Mouse (Mus musculus) forebrain, embryonic 12.5 days (tissue): ENCODE data around the gene Pif1. TPM values are rescaled to one million over a fixed set of nuclear protein-coding genes. Genes with fewer than 3 reads are reported as not detected.

ENCODE experiments used
- ATAC-seq: fragments of 200-750 bp; cut with Nextera tagmentation; 2 replicates; pipeline ENCODE4 v1.8.0; 2017; ENCODE audit warnings: moderate TSS enrichment; ENCODE audit not compliant: low FRiP score
- H3K27ac ChIP-seq: fragments of 300-500 bp; sonication (generic); 2 replicates; pipeline ENCODE4 v1.5.1; 2016; ENCODE audit warnings: mild to moderate bottlenecking
- H3K27me3 ChIP-seq: fragments of 300-500 bp; sonication (generic); 2 replicates; pipeline ENCODE4 v1.6.1; 2016; ENCODE audit warnings: mild to moderate bottlenecking
- H3K36me3 ChIP-seq: fragments of 300-500 bp; sonication (generic); replicated peaks from 2 replicates; pipeline ENCODE4 v1.6.1; 2016; ENCODE audit warnings: mild to moderate bottlenecking
- H3K4me1 ChIP-seq: fragments of 300-500 bp; sonication (generic); 2 replicates; pipeline ENCODE4 v1.6.1; 2016
- H3K4me2 ChIP-seq: fragments of 300-500 bp; sonication (generic); 2 replicates; pipeline ENCODE4 v1.6.1; 2016; ENCODE audit warnings: mild to moderate bottlenecking, moderate library complexity
- H3K4me3 ChIP-seq: fragments of 300-500 bp; sonication (generic); replicated peaks from 2 replicates; pipeline ENCODE4 v1.5.1; 2016; ENCODE audit warnings: mild to moderate bottlenecking
- H3K9ac ChIP-seq: fragments of 300-500 bp; sonication (generic); 2 replicates; pipeline ENCODE4 v1.6.1; 2016; ENCODE audit warnings: mild to moderate bottlenecking
- H3K9me3 ChIP-seq: fragments of 300-500 bp; sonication (generic); 2 replicates; pipeline ENCODE4 v1.6.1; 2016
- WGBS: fragments of 180-500 bp; shearing (Covaris S2); methylation state at CpG from one replicate; pipeline ENCODE4 v1.1.7; 2016; 5-methylcytosine and 5-hydroxymethylcytosine counted together
- polyA plus RNA-seq: library from polyadenylated mRNA; unstranded; fragments of >200 nt; fragmentation: Nextera tagmentation; extraction: Ambion mirVana; gene quantifications from 2 replicates; pipeline ENCODE4 v1.2.1, GENCODE M21; 2016

Pif1 gene
- polyA plus RNA-seq: 28.8 and 33.7 TPM in 2 replicates

DNA sequence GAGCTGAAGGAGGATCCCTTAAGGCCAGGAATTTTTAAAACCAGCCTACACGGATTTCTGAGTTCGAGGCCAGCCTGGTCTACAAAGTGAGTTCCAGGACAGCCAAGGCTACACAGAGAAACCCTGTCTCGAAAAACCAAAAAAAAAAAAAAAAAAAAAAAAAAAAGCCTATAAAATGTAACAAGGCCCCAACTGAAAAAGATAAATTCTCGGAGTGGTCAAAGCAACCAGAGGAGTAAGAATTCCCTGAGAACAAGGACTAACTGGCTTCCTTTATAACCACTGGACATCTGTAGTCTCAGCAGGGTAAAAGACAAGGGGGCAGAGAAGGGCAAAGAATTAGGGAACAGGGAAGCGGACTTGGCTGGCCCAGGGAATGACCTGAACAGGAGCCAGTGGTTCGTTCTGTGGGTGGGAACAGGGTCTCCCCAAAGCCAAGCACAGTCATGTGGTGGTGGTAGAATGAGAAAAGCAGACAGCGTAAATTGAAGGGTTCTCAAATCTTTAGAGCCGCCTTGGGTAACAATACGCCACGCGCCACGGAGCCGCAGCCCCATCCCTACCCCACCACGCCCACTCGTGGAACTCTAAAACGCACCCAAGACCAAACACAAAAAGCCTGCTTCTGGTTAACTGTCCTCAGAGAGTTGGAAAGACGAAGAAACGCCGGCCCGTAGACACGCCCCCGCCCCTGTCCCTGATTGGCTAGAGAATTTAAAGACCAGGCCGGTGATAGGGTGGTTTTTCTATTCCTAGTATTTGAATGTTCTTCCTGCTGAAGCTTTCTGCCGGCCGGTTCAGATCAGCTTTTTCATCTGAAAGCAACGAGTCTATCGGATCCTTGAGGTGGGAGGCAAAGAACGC, at the start of gene Pif1:
TSS of gene Pif1 (plus strand) at position 755 of the 864 bp plus-strand sequence.
- H3K4me1 ChIP-seq: peaks cover 34% of the 10 kb centered on the region
- peak within 1 kb of the TSS; percentile 78 for H3K9ac ChIP-seq
- ATAC-seq: peak; percentile 83
- peak within 1 kb of the TSS; percentile 98 for H3K4me2 ChIP-seq
- no peaks in the 10 kb centered on the region for H3K27me3 ChIP-seq
- WGBS: 9% methylated on average over 28 of the region's 28 CpGs
- H3K27ac ChIP-seq: peak within 1 kb of the TSS; percentile 82
- peaks cover 22% of the 10 kb centered on the region for H3K36me3 ChIP-seq
- no peaks in the 10 kb centered on the region for H3K9me3 ChIP-seq
- H3K4me3 ChIP-seq: peak within 1 kb of the TSS; percentile 74

DNA sequence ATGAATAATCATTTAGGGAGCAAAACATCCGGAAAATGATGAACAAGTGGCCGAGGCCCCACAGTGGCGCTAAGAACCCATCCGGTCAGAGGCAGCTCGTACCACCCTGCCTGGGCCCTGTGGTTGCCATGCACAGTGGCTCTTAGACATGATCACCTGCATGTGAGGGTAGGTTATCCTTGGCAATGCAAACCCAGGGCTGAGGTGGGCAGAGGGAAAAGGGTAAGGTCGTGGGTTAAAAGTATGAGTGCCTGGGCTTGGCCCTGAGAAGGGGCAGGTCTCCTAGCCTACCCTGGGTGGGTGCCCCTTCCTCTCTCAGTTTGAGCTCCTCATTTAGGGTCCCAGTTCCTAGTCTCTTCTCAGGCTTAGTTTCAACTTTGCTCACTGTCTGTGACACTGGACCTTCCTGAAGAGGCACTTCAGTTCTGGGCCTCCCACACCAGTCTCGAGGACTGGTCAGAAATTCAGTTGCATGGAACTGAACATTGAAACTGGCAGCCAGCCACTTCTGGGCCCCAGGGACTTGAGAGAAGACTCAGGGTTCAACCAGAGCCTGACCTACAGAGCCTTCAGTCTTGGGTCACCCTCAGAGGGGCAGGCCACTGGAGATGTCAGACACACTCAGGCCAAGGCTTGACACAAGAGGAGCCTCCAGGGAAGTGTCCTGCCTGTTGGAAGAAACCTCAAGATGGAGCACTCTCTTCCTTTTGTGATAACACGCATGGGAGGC, 48.9 kb upstream of the Pif1 start:
- no peak overlapping the region for H3K4me2 ChIP-seq

DNA sequence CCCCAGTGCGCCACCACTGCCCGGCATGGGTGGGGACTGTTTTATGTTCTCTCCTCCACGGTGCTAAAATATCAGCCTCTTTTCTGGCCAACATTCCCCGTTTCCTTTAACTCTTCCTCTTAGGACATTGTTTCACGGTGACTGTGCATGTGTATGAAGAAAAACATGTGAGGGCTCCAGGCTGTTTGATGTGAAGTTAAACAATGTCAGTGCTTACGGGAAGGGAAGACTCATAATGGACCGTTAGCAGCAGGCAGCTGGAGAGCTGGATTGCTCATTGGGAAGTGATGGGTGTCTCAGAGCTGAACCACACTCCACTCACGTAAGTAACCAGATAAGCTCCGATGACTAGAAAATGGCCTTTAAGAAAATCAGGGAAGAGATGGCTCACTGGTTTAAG, 47.3 kb upstream of the Pif1 start:
- ATAC-seq: no peak
- no peaks in the 10 kb centered on the region for H3K9me3 ChIP-seq
- 89% methylated on average over 9 of the region's 9 CpGs for WGBS
- H3K36me3 ChIP-seq: no peaks in the 10 kb centered on the region
- H3K4me3 ChIP-seq: no peak overlapping the region
- H3K4me2 ChIP-seq: no peak overlapping the region
- no peaks in the 10 kb centered on the region for H3K4me1 ChIP-seq
- H3K9ac ChIP-seq: no peak overlapping the region
- no peaks in the 10 kb centered on the region for H3K27me3 ChIP-seq
- no peak overlapping the region for H3K27ac ChIP-seq

More for the DNA sequence above, 48.9 kb upstream of the Pif1 start:
- 90% methylated on average over 8 of the region's 8 CpGs for WGBS
- H3K4me3 ChIP-seq: no peak overlapping the region
- ATAC-seq: no peak
- no peak overlapping the region for H3K9ac ChIP-seq
- no peaks in the 10 kb centered on the region for H3K4me1 ChIP-seq
- H3K9me3 ChIP-seq: no peaks in the 10 kb centered on the region
- H3K36me3 ChIP-seq: no peaks in the 10 kb centered on the region
- no peak overlapping the region for H3K27ac ChIP-seq
- H3K27me3 ChIP-seq: no peaks in the 10 kb centered on the region

DNA sequence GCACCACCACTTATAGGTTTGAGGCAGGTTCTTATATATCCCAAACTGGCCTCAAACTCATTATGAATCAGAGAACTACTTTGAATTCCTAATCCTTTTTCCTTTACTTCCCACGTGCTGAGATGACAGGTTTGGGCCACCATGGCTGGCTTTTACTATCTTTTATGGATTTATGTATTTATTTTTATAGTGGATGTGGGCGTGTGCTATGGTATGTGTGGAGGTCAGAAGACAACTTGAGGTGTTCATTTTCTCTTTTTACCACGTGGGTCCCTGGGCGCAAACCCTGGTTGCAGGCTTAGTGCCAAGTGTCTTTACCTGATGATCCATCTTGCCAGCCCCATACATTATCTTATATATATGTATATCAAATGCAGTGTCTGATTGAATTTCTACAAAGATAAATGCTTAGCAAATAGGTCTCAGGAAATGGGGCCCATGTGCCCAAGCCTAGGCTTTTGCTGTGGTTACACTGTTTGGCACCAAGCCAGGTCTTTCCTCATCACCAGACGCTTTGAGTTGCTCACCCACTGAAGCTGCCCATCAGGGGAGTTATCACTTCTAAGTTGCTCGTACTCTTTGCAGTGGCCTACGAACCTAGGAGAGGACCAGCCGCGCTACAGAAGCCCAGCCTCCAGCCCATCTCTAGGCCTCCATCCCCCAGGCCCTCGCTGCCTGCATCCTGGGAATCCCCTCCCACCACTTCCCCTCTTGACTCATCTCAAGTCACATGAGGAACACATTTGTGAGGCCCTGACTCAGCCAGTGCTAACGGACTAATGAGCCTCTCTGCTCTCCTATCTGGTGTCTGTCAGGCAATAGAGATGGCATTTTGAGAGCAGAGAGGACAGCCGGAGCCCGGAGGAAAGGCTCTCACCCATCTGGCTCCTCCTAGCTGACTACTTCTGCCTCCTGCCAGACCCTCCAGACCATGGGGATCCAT, 45.6 kb upstream of the Pif1 start:
- Histone ChIP-seq H3K4me1 (no peaks in the 10 kb centered on the region), H3K27me3 (no peaks in the 10 kb centered on the region), H3K27ac (no peak overlapping the region), H3K4me2 (no peak overlapping the region), H3K36me3 (no peaks in the 10 kb centered on the region), H3K9me3 (no peaks in the 10 kb centered on the region), H3K4me3 (no peak overlapping the region), H3K9ac (no peak overlapping the region)
- ATAC-seq: no peak
- 74% methylated on average over 13 of the region's 13 CpGs for WGBS

DNA sequence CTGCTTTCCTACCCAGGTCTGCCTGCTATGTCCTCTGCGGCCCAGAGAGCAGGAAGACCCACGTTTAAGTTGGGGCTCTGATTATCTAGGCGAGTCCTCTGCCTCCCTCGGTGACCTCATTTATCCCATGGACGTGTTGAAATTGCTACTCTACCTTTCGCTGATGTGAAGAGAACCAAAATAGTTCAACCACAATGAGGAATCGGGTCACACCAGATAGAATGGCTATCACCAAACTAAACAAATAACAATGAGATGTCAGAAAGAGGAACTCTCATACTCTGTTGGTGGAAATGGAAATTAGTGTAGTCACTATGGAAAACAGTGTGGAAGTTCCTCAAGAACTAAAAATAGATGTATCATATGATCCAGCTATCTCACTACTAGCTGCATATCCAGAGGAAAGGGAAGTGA, 44.8 kb upstream of the Pif1 start:
- WGBS: 83% methylated on average over 7 of the region's 7 CpGs
- H3K27me3 ChIP-seq: no peaks in the 10 kb centered on the region

DNA sequence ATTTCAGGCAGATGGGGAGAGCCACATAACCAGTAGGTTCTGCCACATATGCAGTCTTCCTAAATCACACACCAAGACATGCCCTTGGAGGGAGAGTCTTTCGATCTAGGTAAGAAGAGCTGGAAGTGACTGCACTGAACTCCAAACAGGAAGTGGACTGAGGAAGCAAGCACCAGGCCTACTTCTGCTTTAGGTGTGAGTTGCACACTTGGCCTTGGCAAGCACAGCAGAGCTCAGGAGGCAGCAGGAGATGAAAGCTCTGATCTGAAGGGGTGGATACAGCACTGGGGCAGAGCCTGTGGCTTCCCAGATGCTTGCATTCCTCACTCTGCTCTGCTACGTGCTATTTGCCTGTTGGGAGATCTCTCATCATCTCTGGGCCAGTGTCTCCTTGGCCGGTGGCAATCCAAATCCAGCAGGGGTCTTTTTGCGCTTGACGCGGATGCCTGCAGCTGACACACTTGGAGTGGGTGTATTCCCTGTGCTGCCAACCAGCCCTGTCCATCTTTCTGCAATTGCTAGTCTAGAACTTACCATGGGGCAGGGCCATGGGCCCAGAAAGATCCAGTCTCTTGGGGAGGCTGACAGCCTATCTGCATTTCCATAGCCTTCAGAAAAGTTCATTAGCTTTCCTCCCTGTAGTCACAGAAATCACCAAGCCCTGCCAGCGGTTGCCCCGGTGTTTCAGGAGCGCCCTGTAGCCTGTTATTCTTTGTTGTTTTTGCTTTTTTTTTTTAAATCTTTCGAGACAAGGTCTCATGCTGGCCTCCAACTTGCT, 41.1 kb upstream of the Pif1 start:
- Histone ChIP-seq H3K9ac (no peak overlapping the region), H3K4me3 (no peak overlapping the region), H3K36me3 (no peaks in the 10 kb centered on the region), H3K27me3 (no peaks in the 10 kb centered on the region), H3K27ac (no peak overlapping the region), H3K4me1 (peaks cover 18% of the 10 kb centered on the region), H3K4me2 (no peak overlapping the region), H3K9me3 (no peaks in the 10 kb centered on the region)
- 79% methylated on average over 10 of the region's 10 CpGs for WGBS
- no peak for ATAC-seq

More for the DNA sequence above, 44.8 kb upstream of the Pif1 start:
- Histone ChIP-seq H3K4me3 (no peak overlapping the region), H3K4me1 (peaks cover 3% of the 10 kb centered on the region; the same call in 1 of the 2 replicates), H3K4me2 (no peak overlapping the region), H3K9me3 (no peaks in the 10 kb centered on the region), H3K9ac (no peak overlapping the region), H3K36me3 (no peaks in the 10 kb centered on the region), H3K27ac (no peak overlapping the region)
- ATAC-seq: no peak

DNA sequence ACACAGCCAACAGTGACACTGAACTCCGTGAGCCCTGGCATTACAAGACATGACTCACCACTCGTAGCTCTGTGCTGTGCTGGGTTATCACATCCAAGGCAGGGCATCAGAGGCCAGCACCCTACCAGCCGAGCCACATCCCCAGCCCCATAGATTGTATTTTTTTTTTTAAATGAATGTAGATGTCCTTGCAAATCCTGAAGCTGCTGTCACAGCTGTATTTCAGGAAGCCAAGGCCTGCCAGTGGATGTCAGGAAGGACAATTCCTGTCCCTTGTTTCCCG, 40.6 kb upstream of the Pif1 start:
- 71% methylated on average over 4 of the region's 4 CpGs for WGBS

DNA sequence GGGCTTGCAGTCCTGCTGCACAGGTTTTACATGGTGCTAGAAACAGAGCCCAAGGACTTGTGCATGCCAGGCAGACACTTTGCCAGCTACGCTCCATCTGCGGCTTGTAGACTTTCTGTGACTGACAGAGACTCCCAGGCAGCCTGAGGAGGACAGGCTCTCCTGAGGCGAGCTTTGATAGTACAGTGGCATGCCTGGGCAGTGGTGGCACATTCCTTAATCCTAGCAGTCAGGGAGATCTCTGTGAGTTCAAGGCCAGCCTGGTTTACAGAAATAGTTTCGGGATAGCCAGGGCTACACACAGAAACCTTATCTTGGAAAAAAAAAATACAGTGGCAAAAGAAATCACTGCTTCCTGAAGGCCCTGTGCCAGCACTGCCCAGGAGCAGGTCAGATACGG, 39.8 kb upstream of the Pif1 start:
- 87% methylated on average over 5 of the region's 5 CpGs for WGBS
- Histone ChIP-seq H3K4me3 (no peak overlapping the region), H3K4me1 (peaks cover 23% of the 10 kb centered on the region), H3K9me3 (no peaks in the 10 kb centered on the region), H3K27me3 (no peaks in the 10 kb centered on the region), H3K36me3 (no peaks in the 10 kb centered on the region), H3K9ac (no peak overlapping the region), H3K4me2 (no peak overlapping the region), H3K27ac (no peak overlapping the region)
- ATAC-seq: no peak

More for the DNA sequence above, 40.6 kb upstream of the Pif1 start:
- Histone ChIP-seq H3K9me3 (no peaks in the 10 kb centered on the region), H3K36me3 (no peaks in the 10 kb centered on the region), H3K4me2 (no peak overlapping the region), H3K4me1 (peaks cover 23% of the 10 kb centered on the region), H3K27me3 (no peaks in the 10 kb centered on the region), H3K9ac (no peak overlapping the region), H3K27ac (no peak overlapping the region), H3K4me3 (no peak overlapping the region)
- ATAC-seq: no peak

DNA sequence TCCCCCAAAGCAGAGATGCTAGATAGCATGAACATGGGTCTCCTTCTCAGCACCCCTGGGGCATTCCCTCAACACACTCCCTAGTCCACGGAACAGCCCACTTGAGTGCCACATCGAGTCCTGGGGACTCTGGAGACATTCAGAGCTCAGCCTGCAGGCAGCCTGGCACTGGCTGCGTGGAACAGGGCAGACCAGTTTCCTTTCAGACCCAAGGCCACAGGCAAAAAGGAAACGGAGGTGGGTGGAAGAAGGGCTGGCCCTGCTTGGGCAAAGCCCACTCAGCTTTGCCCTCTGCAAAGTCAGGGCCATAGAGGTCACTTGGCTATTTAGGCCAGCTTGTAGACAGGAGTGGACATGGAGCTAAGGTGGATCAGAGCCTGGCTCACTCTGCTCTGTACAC, 39.1 kb upstream of the Pif1 start:
- ATAC-seq: no peak
- no peak overlapping the region for H3K27ac ChIP-seq

DNA sequence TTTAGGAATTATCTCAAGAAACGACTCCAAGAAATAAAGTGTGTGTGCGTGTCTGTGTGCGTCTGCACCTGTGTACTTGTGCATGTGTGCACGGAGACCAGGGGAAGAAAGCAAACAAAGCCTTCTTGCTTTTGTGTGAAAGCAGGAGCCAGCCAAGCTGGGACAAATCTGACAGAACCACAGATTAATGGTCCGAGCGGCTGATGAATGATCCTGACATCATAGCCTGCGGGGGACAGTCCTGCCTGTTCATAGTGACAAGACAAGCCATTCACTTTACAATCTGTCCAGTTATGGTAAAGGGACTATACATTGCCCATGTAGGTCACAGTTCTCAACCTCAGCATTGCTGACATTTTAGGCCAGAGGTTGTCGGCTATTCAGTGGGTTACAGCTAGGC, 38.6 kb upstream of the Pif1 start:
- H3K9ac ChIP-seq: no peak overlapping the region
- peaks cover 23% of the 10 kb centered on the region for H3K4me1 ChIP-seq
- H3K27me3 ChIP-seq: no peaks in the 10 kb centered on the region
- H3K9me3 ChIP-seq: no peaks in the 10 kb centered on the region
- no peak overlapping the region for H3K4me2 ChIP-seq
- no peak overlapping the region for H3K4me3 ChIP-seq
- no peak for ATAC-seq
- 74% methylated on average over 8 of the region's 8 CpGs for WGBS
- 0 out of 2 replicates have a peak overlapping the region, but pooled peaks have one; percentile 14 for H3K27ac ChIP-seq
- no peaks in the 10 kb centered on the region for H3K36me3 ChIP-seq

More for the DNA sequence above, 39.1 kb upstream of the Pif1 start:
- H3K4me1 ChIP-seq: peaks cover 23% of the 10 kb centered on the region
- WGBS: 74% methylated on average over 4 of the region's 4 CpGs
- no peak overlapping the region for H3K4me2 ChIP-seq
- no peak overlapping the region for H3K9ac ChIP-seq
- H3K4me3 ChIP-seq: no peak overlapping the region
- H3K36me3 ChIP-seq: no peaks in the 10 kb centered on the region
- H3K27me3 ChIP-seq: no peaks in the 10 kb centered on the region
- no peaks in the 10 kb centered on the region for H3K9me3 ChIP-seq

DNA sequence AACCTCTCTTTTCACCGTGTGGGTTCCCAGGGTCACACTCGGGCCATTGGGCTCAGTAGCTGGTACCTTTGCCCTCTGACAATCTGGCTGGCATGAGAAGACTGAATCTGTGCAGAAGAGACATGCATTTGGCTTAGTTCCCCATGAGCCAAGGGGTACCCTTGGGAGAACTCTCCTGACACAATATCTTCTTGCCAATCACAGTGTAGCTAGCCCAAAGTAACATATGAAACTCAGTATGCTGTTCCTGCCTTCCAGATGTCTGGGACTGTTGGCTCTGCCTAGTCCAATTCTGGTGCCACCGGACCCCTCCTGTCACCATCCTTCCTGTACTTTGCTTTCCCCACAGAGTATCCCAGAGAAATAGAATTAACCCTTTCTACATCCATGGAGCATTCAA, 37.8 kb upstream of the Pif1 start:
- Histone ChIP-seq H3K9me3 (no peaks in the 10 kb centered on the region), H3K4me3 (no peak overlapping the region), H3K9ac (no peak overlapping the region), H3K4me2 (no peak overlapping the region), H3K27ac (no peak overlapping the region), H3K36me3 (no peaks in the 10 kb centered on the region), H3K4me1 (peaks cover 23% of the 10 kb centered on the region), H3K27me3 (no peaks in the 10 kb centered on the region)
- no peak for ATAC-seq
- WGBS: 78% methylated on average over 3 of the region's 3 CpGs
